Mouse (Mus musculus) kidney, embryonic 14.5 days (tissue): ENCODE measurements around the gene Kbtbd7. TPM values are rescaled to one million over a fixed set of nuclear protein-coding genes. Genes with fewer than 3 reads are reported as not detected.

Experiments used
- ATAC-seq: fragments of 200-750 bp; cut with Nextera tagmentation; 2 replicates; pipeline ENCODE4 v1.8.0; 2017; ENCODE audit warnings: moderate number of reproducible peaks, mild to moderate bottlenecking, moderate TSS enrichment, moderate library complexity; ENCODE audit not compliant: low FRiP score, low TSS enrichment
- H3K27ac ChIP-seq: fragments of 300-500 bp; sonication (generic); 2 replicates; pipeline ENCODE4 v1.5.1; 2014; ENCODE audit warnings: low read depth, mild to moderate bottlenecking, low read length, moderate library complexity, mixed read lengths
- H3K27me3 ChIP-seq: fragments of 300-500 bp; sonication (generic); 2 replicates; pipeline ENCODE4 v1.6.1; 2014; ENCODE audit warnings: mild to moderate bottlenecking, low read length; ENCODE audit not compliant: control insufficient read depth, insufficient read depth
- H3K36me3 ChIP-seq: fragments of 300-500 bp; sonication (generic); 2 replicates; pipeline ENCODE4 v1.6.1; 2014; ENCODE audit warnings: low read length, mixed read lengths; ENCODE audit not compliant: control insufficient read depth, insufficient read depth
- H3K4me1 ChIP-seq: fragments of 300-500 bp; sonication (generic); 2 replicates; pipeline ENCODE4 v1.6.1; 2014; ENCODE audit warnings: low read length, mixed read lengths; ENCODE audit not compliant: control insufficient read depth, insufficient read depth
- H3K4me2 ChIP-seq: fragments of 300-500 bp; sonication (generic); replicated peaks from 2 replicates; pipeline ENCODE4 v1.6.1; 2014; ENCODE audit warnings: low read depth, mild to moderate bottlenecking, low read length
- H3K4me3 ChIP-seq: fragments of 300-500 bp; sonication (generic); 2 replicates; pipeline ENCODE4 v1.5.1; 2014; ENCODE audit warnings: mild to moderate bottlenecking, low read length
- H3K9ac ChIP-seq: fragments of 300-500 bp; sonication (generic); 2 replicates; pipeline ENCODE4 v1.6.1; 2014; ENCODE audit warnings: low read depth, mild to moderate bottlenecking, low read length, moderate library complexity
- H3K9me3 ChIP-seq: fragments of 300-500 bp; sonication (generic); 2 replicates; pipeline ENCODE4 v1.6.1; 2016; ENCODE audit warnings: low read length; ENCODE audit not compliant: control insufficient read depth
- WGBS: fragments of 180-500 bp; shearing (Covaris S2); extraction: QIAGEN DNeasy Blood & Tissue Kit; methylation state at CpG from one replicate; pipeline ENCODE4 v1.1.7; 2014; 5-methylcytosine and 5-hydroxymethylcytosine counted together
- polyA plus RNA-seq: library from polyadenylated mRNA; unstranded; fragments of >200 nt; fragmentation: Nextera tagmentation; extraction: Ambion mirVana; gene quantifications from 2 replicates; pipeline ENCODE4 v1.2.1, GENCODE M21; 2014

The Kbtbd7 gene
- polyA plus RNA-seq = 9.0 and 15.6 TPM in 2 replicates

DNA sequence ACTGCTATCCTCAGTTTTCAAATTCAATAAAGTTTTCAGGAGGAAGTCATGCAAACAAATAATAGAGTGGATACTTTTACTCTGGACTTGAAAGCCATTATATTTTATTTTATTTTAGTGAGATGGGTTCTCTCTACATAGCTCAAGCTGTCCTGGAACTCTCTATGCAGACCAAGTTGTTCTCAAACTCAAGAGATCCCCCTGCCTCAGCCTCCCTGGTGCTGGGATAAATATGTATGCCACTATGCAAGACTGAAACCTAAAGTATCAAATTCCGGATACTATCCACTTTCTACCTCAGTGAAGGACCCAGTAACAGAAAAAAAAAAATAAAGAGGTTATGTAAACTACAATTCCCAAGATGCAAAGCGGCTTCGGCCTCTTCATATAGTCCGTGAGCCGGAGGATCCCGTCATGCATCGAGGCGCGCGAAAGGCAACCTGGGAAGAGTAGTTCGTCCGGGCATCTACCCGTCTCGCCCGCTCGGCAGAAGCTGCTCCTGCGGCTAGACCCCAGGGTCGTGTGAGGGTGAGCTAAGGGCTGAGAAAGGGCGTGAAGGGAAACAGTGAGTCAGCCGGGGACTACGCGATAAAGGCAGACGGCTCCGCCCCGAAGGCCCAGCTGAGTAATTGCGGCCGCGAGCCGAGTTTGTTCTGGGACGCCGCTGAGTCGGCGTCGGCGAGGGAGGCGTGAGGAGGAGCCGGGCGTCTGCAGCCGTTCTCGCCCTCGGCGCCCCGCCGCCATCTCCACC is at the start of gene Kbtbd7:
Gene Kbtbd7 (plus strand): TSS at position 533 of the 751 bp plus-strand sequence.
- peak; percentile 98 for ATAC-seq

DNA sequence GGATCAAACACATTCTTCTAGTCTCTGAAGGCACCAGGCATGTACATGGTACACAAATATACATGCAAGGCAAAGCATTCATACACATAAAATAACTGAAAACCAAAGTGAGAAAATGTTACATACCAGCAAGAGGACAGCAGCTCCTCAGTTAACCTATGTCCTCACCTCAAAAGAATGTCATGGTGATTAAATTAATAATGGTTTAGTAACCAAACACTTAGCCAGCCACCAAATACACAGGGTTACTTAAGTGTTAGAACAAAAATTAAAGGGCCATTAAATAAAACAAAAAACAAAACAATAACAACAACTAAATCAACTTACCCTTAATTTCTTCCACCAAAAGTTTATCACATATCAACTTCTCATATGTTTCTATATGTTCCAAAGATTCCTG is 49.3 kb upstream of the Kbtbd7 start:
- H3K36me3 ChIP-seq = peaks cover 37% of the 10 kb centered on the region
- no peak overlapping the region for H3K9ac ChIP-seq
- H3K4me1 ChIP-seq = no peaks in the 10 kb centered on the region
- H3K4me3 ChIP-seq = no peak overlapping the region
- no peak overlapping the region for H3K27ac ChIP-seq
- H3K27me3 ChIP-seq = no peaks in the 10 kb centered on the region
- H3K4me2 ChIP-seq = no peak overlapping the region
- no peaks in the 10 kb centered on the region for H3K9me3 ChIP-seq
- ATAC-seq = no peak

More for the DNA sequence above, at the start of gene Kbtbd7:
- Histone ChIP-seq H3K27me3 (no peaks in the 10 kb centered on the region), H3K36me3 (peaks cover 5% of the 10 kb centered on the region; the same call in 1 of the 2 replicates), H3K9ac (peak within 1 kb of the TSS; percentile 54), H3K4me3 (peak within 1 kb of the TSS; percentile 47), H3K4me1 (no peaks in the 10 kb centered on the region), H3K27ac (peak within 1 kb of the TSS; percentile 63), H3K4me2 (peak within 1 kb of the TSS; percentile 53), H3K9me3 (peaks cover 13% of the 10 kb centered on the region)
- WGBS = under 1% methylated on average over 40 of the region's 44 CpGs

DNA sequence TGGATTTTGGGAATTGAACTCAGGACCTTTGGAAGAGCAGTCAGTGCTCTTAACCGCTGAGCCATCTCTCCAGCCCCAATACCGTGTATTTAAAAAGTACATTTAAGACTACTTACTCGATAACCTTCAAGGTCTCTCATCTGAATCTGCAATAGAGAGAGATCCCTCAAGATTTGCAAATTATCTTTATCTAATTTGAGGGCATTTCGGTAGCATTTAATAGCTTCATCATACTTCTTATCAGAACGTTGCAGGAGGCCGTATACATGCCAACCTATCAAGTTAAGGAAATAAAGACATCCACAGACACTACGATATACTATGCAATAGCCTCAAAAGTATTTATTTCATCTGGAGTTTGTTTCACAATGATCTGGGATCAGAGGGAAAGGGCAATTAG is 43.2 kb upstream of the Kbtbd7 start:
- no peaks in the 10 kb centered on the region for H3K27me3 ChIP-seq
- H3K9ac ChIP-seq = no peak overlapping the region
- H3K36me3 ChIP-seq = peaks cover 39% of the 10 kb centered on the region; the same call in 1 of the 2 replicates
- H3K4me3 ChIP-seq = no peak overlapping the region
- no peaks in the 10 kb centered on the region for H3K4me1 ChIP-seq
- no peak overlapping the region for H3K4me2 ChIP-seq
- no peak for ATAC-seq
- no peak overlapping the region for H3K27ac ChIP-seq
- WGBS = 93% methylated on average over 7 of the region's 7 CpGs
- no peaks in the 10 kb centered on the region for H3K9me3 ChIP-seq

DNA sequence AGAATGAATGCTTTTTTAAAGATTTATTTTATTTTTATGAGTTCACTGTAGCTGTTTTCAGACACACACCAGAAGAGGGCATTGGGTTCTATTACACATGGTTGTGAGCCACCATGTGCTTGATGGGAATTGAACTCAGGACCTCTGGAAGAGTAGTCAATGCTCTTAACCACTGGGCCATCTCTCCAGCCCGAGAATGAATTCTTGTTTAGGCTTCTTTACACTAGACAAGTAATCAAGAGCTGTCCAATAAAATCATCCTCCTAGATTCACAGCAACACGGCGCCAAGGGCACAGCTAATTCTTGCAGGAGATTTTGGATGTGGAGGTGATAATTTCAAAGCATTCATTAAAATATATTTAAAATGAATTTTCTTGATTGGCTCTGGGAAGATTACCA is 38.0 kb upstream of the Kbtbd7 start:
- Histone ChIP-seq H3K27ac (no peak overlapping the region), H3K36me3 (peaks cover 17% of the 10 kb centered on the region; the same call in 1 of the 2 replicates), H3K9me3 (no peaks in the 10 kb centered on the region), H3K27me3 (no peaks in the 10 kb centered on the region), H3K9ac (no peak overlapping the region), H3K4me1 (peaks cover 6% of the 10 kb centered on the region; the same call in 1 of the 2 replicates), H3K4me3 (no peak overlapping the region), H3K4me2 (no peak overlapping the region)
- WGBS = 92% methylated on average over 3 of the region's 3 CpGs
- ATAC-seq = no peak

DNA sequence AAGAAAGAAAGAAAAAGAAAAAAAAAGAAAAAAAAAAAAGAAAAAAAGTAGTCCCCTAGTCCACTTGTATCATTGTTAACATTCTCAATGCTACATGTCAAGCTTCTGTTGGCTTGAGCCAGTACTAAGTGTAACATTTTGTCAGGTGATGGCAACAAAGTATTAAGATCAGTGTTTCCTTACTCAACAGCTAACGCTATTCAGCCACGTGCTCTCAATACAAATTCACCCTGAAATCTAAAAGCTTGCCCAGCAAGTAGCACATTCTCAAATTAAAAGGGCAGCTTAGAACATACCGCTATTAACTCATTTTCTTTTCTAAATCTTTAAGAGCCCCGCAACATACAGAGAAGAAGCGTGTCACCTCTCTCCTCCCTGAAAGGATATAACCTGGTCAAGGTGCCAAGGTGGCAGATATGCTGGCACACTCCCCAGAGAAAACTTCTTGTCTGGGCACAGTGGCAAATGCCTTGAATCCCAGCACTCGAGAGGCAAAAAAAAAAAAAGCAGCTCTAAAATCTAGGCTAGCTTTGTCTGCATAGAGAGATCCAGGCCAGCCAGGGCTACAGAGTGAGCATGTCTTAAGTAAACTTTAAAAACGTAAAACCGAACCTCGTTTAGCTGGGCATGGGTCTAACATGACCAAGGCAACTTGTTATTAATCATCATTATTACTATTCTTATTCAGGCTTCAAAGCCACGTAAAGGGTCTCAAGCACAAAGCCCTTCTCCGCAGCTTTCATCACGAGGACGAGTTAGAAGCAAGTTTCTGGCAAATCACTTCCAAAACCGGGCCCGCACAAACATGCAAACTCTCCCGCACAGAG is 36.7 kb upstream of the Kbtbd7 start:
- H3K4me3 ChIP-seq = peak overlapping the region; percentile 75
- peaks cover 6% of the 10 kb centered on the region; the same call in 1 of the 2 replicates for H3K4me1 ChIP-seq
- no peaks in the 10 kb centered on the region for H3K27me3 ChIP-seq
- H3K36me3 ChIP-seq = peaks cover 13% of the 10 kb centered on the region; the same call in 1 of the 2 replicates
- peak overlapping the region; percentile 99 for H3K27ac ChIP-seq
- no peak for ATAC-seq
- H3K9ac ChIP-seq = peak overlapping the region; percentile 92
- no peaks in the 10 kb centered on the region for H3K9me3 ChIP-seq
- peak overlapping the region; percentile 69 for H3K4me2 ChIP-seq
- under 1% methylated on average over 16 of the region's 16 CpGs for WGBS

DNA sequence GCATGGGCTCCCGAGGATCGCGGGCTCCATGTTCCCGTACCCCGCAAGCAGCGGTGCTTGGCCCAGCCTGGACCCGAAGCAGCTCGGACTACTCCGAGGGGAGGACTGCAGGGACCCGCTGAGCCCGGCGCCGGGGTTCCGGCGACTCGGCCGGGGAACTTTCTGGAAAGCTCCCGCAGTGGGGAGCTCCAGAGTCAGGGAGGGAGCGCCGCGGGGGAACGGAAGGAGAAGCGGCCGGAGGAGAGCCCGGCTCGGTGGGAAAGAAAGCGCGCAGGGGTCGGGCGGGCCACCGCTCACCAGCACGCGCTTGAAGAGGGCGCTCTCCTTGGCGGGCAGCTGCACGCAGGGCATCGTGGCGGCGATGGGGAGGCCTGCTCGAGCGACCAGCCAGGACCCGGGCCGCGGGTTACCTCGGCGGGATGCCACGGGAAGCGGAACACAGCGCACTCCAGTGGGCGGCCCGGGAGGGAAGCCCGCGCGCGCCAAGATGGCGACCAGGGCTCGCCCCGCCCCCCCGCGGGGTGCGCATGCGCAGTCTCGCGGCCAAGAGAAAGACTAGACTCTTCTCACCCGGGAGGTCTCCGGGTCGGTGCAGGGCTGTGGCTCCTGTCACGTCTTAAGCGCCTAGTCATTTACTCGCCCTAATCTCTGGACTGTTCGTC is 35.9 kb upstream of the Kbtbd7 start, which contains the start of gene Naa16:
Gene Naa16 (minus strand): TSS at position 514 of the 662 bp plus-strand sequence.
- peak within 1 kb of the TSS; percentile 92 for H3K9ac ChIP-seq
- H3K4me3 ChIP-seq = peak within 1 kb of the TSS; percentile 75
- H3K36me3 ChIP-seq = peaks cover 9% of the 10 kb centered on the region; the same call in 1 of the 2 replicates
- peak; percentile 98 for ATAC-seq
- H3K27me3 ChIP-seq = no peaks in the 10 kb centered on the region
- H3K9me3 ChIP-seq = no peaks in the 10 kb centered on the region
- under 1% methylated on average over 67 of the region's 71 CpGs for WGBS
- peak within 1 kb of the TSS; percentile 99 for H3K27ac ChIP-seq
- H3K4me2 ChIP-seq = peak within 1 kb of the TSS; percentile 69
- peaks cover 6% of the 10 kb centered on the region; the same call in 1 of the 2 replicates for H3K4me1 ChIP-seq

DNA sequence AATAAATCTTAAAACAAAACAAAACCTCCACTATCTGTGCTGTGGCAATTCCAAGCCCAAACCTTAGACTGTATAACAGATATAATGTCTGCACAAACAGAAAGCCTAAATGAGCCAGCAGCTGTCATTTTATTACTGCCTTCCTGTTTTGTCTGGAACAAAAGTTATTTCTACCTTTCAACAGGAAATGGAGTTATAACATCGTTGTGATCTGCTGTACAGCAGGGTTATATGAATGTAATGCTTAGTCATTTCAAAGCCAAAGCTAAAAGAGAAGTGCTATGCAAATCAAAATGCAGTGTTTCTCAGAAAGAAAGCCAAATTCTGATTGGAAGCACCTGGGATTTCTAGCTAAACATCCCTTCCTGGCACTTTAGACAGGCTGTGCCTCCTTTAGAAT is 33.0 kb upstream of the Kbtbd7 start:
- no peaks in the 10 kb centered on the region for H3K36me3 ChIP-seq
- no peaks in the 10 kb centered on the region for H3K9me3 ChIP-seq
- WGBS = 53% methylated on average over 1 of the region's 1 CpGs
- no peaks in the 10 kb centered on the region for H3K27me3 ChIP-seq
- ATAC-seq = no peak
- peaks cover 6% of the 10 kb centered on the region; the same call in 1 of the 2 replicates for H3K4me1 ChIP-seq
- no peak overlapping the region for H3K4me2 ChIP-seq
- no peak overlapping the region for H3K4me3 ChIP-seq
- H3K9ac ChIP-seq = no peak overlapping the region
- H3K27ac ChIP-seq = no peak overlapping the region

DNA sequence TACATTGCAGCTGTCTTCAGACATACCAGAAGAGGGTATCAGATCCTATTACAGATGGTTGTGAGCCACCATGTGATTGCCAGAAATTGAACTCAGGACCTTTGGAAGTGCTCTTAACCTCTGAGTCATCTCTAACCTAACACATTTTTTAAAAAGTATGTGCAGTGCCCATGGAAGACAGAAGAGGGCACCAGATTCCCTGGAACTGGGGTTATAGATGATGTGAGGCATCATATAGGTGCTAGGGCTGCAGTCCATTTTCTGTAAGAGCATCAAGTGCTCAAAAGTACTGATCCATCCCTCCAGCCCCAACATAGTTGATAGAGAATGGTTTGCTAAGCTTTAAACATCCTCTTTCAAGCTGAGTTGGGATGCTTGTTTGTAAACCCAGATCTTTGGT is 31.7 kb upstream of the Kbtbd7 start:
- Histone ChIP-seq H3K9me3 (no peaks in the 10 kb centered on the region), H3K9ac (no peak overlapping the region), H3K27me3 (no peaks in the 10 kb centered on the region), H3K4me2 (no peak overlapping the region), H3K27ac (no peak overlapping the region), H3K4me3 (no peak overlapping the region), H3K4me1 (no peaks in the 10 kb centered on the region), H3K36me3 (no peaks in the 10 kb centered on the region)
- no peak for ATAC-seq
